Mouse (Mus musculus): ENCODE data around the gene Ush2a. TPM values are rescaled to one million over a fixed set of nuclear protein-coding genes. Genes with fewer than 3 reads are reported as not detected.

Gene Ush2a
- polyA plus RNA-seq, 3 experiments from 2014 or later, result 0.07 TPM; not detected in 2

GRCm38 (mm10) chr1:188910656-188911055 lies 648.8 kb downstream of the Ush2a start:
- no peak for ATAC-seq

- no peak for ATAC-seq
Observed at GRCm38 (mm10) chr1:188919946-188920345, 658.1 kb downstream of the Ush2a start.

GRCm38 (mm10) chr1:188937246-188937780 lies 675.5 kb downstream of the Ush2a start:
- ATAC-seq, result no peak

GRCm38 (mm10) chr1:188945326-188945725 lies 683.5 kb downstream of the Ush2a start:
- ATAC-seq, result no peak

- no peak for ATAC-seq
Observed at GRCm38 (mm10) chr1:188946849-188947248, 685.0 kb downstream of the Ush2a start.

- ATAC-seq, result no peak
Observed at GRCm38 (mm10) chr1:188947794-188948193, 686.0 kb downstream of the Ush2a start.

- ATAC-seq, result no peak
Observed at GRCm38 (mm10) chr1:188948276-188948675, 686.5 kb downstream of the Ush2a start.

- no peak for ATAC-seq
Observed at GRCm38 (mm10) chr1:188951091-188951490, 689.3 kb downstream of the Ush2a start.

- ATAC-seq, result no peak
Observed at GRCm38 (mm10) chr1:188952501-188952900, 690.7 kb downstream of the Ush2a start.

GRCm38 (mm10) chr1:188973078-188973477 lies 711.3 kb downstream of the Ush2a start:
- ATAC-seq, result no peak

- no peak for ATAC-seq
Observed at GRCm38 (mm10) chr1:188973926-188974325, 712.1 kb downstream of the Ush2a start.

GRCm38 (mm10) chr1:188980050-188980449 lies 718.2 kb downstream of the Ush2a start:
- peak; percentile 80 for ATAC-seq

- peak; percentile 84 for ATAC-seq
Observed at GRCm38 (mm10) chr1:188993218-188993617, 731.4 kb downstream of the Ush2a start.

- no peak for ATAC-seq
Observed at GRCm38 (mm10) chr1:188997921-188998320, 736.1 kb downstream of the Ush2a start.

- ATAC-seq, result no peak
Observed at GRCm38 (mm10) chr1:188999981-189000380, 738.2 kb downstream of the Ush2a start.

- no peak for ATAC-seq
Observed at GRCm38 (mm10) chr1:189001815-189002214, 740.0 kb downstream of the Ush2a start.

GRCm38 (mm10) chr1:189004774-189005173 lies 743.0 kb downstream of the Ush2a start:
- no peak for ATAC-seq

- no peak for ATAC-seq
Observed at GRCm38 (mm10) chr1:189006267-189006666, 744.4 kb downstream of the Ush2a start.

- ATAC-seq, result no peak
Observed at GRCm38 (mm10) chr1:189006826-189007225, 745.0 kb downstream of the Ush2a start.

GRCm38 (mm10) chr1:189007239-189007979 lies 745.6 kb downstream of the Ush2a start, which contains the start of gene Kctd3:
TSS of gene Kctd3 (minus strand) at chr1:189007841.
- ATAC-seq, result peak; percentile 90

- peak; percentile 58 for ATAC-seq
Observed at GRCm38 (mm10) chr1:189007980-189008324, 746.1 kb downstream of the Ush2a start.

- ATAC-seq, result no peak
Observed at GRCm38 (mm10) chr1:189010671-189011070, 748.8 kb downstream of the Ush2a start.

- no peak for ATAC-seq
Observed at GRCm38 (mm10) chr1:189012846-189013586, 751.2 kb downstream of the Ush2a start.

- no peak for ATAC-seq
Observed at GRCm38 (mm10) chr1:189013587-189013921, 751.7 kb downstream of the Ush2a start.

Data from inflammation-experienced regulatory T-cells, adult 6 months (primary cell).